Mouse (Mus musculus) erythroblast, embryonic 14.5 days (primary cell): Measurements from ENCODE around the gene Rab4a. TPM values are rescaled to one million over a fixed set of nuclear protein-coding genes. Genes with fewer than 3 reads are reported as not detected.

Experiments used
- H3K27me3 ChIP-seq: 2 replicates; pipeline ENCODE4 v1.6.1; 2012; ENCODE audit warnings: inconsistent platforms; ENCODE audit not compliant: control insufficient read depth
- H3K36me3 ChIP-seq: 2 replicates; pipeline ENCODE4 v1.6.1; 2012; ENCODE audit warnings: mild to moderate bottlenecking, inconsistent platforms; ENCODE audit not compliant: control insufficient read depth
- H3K4me1 ChIP-seq: 2 replicates; pipeline ENCODE4 v1.6.1; 2012; ENCODE audit warnings: inconsistent platforms; ENCODE audit not compliant: control insufficient read depth
- H3K4me3 ChIP-seq: replicated peaks from 2 replicates; pipeline ENCODE3; 2012; ENCODE audit warnings: moderate library complexity, mild to moderate bottlenecking, inconsistent platforms
- H3K9me3 ChIP-seq: 2 replicates; pipeline ENCODE4 v1.6.1; 2012; ENCODE audit warnings: low read length, inconsistent platforms, mixed read lengths; ENCODE audit not compliant: control insufficient read depth
- GATA1 ChIP-seq: IDR thresholded peaks from 2 replicates; pipeline ENCODE4 v1.6.1; 2012; ENCODE audit warnings: low read length, inconsistent platforms, mixed read lengths
- TAL1 ChIP-seq: IDR thresholded peaks from 3 replicates; pipeline ENCODE4 v1.6.1; 2012; ENCODE audit warnings: low read length, inconsistent platforms, mixed read lengths
- polyA plus RNA-seq: library from polyadenylated mRNA; stranded (reverse); fragments of >175 nt; gene quantifications from 2 replicates; pipeline ENCODE4 v1.2.3, GENCODE M21; 2012

The Rab4a gene
- polyA plus RNA-seq, 1 experiment: 0.17 TPM

DNA sequence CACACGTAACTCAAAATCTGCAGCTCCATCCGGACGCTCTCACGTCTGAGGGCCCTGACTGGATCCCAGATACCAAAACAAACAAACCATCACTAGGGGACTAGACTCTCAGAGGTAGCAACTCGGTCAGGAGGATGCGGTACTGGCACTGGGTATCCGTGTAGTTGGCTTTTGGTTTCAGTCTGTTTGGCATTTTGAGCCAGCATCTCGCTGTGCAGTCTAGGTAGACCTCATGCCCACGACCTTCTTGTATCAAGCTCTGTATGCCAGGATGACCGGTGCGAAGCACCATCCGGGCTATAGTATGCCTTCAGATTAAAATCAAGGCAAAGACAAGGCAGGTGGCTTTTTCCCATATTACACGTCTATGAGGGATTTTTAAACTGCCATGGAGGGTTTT, 21.7 kb downstream of the Rab4a start:
- no peak overlapping the region for H3K4me3 ChIP-seq
- peaks cover 21% of the 10 kb centered on the region for H3K4me1 ChIP-seq
- H3K27me3 ChIP-seq: no peaks in the 10 kb centered on the region
- H3K36me3 ChIP-seq: peaks cover 81% of the 10 kb centered on the region
- no peak for TF ChIP-seq TAL1
- no peak for TF ChIP-seq GATA1
- H3K9me3 ChIP-seq: peaks cover 4% of the 10 kb centered on the region

DNA sequence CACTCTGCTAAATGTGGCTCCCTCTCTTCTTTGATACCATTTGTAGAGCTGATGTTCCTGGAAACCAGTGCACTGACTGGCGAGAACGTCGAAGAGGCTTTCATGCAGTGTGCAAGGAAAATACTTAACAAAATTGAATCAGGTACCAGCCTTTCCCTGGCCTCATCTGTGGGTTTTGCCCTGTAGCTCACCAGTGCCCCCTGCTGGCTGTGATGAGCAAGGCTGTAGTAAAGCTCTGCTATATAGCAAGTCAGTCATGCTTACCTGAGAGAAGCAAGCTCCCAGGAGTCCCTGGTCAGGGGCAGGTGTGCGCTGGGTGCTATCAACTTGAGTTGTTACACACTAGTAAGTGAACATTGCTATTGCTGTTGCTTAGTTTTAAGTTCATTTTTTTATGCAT, 27.0 kb downstream of the Rab4a start:
- Histone ChIP-seq H3K27me3 (no peaks in the 10 kb centered on the region), H3K4me1 (no peaks in the 10 kb centered on the region), H3K4me3 (no peak overlapping the region), H3K9me3 (no peaks in the 10 kb centered on the region), H3K36me3 (peaks cover 91% of the 10 kb centered on the region)
- TF ChIP-seq GATA1: no peak
- TF ChIP-seq TAL1: no peak

DNA sequence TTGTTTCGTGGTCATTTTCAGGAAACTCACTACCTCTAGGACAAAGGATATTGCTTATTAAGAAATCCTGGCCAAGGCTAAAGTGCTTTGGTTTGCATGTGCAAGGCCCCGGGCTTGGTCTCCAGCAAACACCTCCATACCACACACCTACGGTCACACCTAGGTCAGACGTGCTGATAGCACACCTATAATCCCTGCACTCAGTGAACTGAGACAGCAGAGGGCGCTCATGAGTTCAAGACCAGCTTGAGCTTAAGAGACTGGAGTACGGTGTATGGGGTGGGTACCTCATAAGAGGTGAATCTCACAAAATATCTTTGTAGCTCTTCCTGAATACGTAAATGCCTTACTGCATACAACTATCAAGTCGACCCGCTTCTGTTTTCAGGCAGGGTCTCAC, 29.7 kb downstream of the Rab4a start:
- no peaks in the 10 kb centered on the region for H3K4me1 ChIP-seq
- H3K27me3 ChIP-seq: no peaks in the 10 kb centered on the region
- peaks cover 84% of the 10 kb centered on the region for H3K36me3 ChIP-seq
- no peaks in the 10 kb centered on the region for H3K9me3 ChIP-seq
- no peak overlapping the region for H3K4me3 ChIP-seq
- TF ChIP-seq TAL1 (no peak), GATA1 (no peak)

DNA sequence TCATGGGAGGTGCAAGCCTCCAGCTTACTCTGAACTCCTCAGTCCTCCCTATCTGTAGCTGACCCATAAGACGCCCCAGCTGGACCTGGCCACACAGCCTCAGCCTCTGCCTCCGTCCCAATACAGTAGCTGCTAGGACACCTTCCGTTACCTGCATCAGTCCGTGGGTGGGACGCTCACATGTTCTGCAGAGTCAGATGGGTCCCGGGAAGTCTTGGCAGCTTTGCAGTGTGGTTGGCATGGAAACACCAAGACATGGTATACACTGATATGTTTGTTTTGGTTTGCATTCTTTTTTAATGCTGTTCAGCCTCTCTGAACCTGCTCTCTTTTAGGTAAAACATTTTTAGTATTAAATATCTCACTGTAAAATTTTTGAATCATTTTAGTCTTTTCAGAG, 30.6 kb downstream of the Rab4a start:
- H3K9me3 ChIP-seq: no peaks in the 10 kb centered on the region
- TF ChIP-seq TAL1: no peak
- TF ChIP-seq GATA1: no peak
- no peaks in the 10 kb centered on the region for H3K4me1 ChIP-seq
- H3K4me3 ChIP-seq: no peak overlapping the region
- H3K27me3 ChIP-seq: no peaks in the 10 kb centered on the region
- H3K36me3 ChIP-seq: peaks cover 83% of the 10 kb centered on the region

DNA sequence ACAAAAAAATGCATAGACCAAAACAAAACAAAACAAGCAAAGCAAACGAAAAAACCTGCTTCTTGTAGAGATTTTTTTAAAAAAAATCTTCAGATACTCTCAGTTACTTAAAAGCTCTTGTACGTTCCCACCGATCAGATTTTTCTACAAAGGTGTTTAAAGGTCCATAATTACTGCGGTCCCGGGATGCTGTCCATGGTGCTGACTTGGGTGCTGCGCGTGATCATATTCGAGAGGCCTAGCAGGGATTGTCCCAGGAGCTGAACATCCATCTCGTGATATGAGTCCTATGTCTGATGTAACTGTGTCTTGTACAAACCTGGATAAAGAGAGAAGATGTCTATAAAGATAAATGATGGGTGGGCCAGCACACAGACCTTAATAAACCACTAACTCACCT, 32.7 kb downstream of the Rab4a start:
- H3K4me1 ChIP-seq: no peaks in the 10 kb centered on the region
- no peak for TF ChIP-seq TAL1
- TF ChIP-seq GATA1: no peak
- no peaks in the 10 kb centered on the region for H3K27me3 ChIP-seq
- H3K36me3 ChIP-seq: peaks cover 84% of the 10 kb centered on the region
- H3K9me3 ChIP-seq: no peaks in the 10 kb centered on the region
- no peak overlapping the region for H3K4me3 ChIP-seq

DNA sequence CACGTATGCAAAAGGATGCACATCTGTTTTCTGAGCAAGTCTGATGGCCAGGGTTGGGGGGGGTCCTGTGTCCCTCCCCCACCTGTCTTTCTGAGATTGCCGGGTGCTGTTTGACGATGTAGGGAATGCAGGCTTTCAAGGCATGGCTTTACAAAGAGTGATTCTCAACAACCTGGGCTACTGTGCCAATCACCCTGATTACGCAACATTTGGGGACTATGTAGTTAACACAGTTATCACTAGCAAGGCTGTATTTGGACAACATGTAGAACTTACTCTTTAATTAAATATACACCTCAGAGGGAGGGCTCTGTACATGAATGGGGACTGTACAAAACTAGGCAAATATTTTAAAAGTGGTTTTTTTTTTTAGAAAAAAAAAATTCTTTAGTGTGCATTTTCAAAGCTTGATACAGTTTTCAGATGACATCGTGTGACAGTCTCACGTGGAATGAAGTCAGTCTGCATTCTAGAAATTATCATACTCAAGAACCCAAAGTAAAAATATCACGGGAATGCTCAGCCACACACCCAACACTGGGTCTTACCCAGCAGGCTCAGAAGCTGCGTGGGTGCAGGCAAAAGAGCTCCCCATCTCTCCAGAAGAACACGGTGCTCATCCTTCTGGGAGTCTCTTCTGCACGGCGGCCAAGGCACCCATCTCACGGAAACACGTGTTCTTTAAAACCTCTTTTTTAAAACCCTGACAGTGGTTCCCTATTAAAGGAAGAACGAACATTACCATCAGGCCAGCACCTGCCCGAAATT, 35.0 kb downstream of the Rab4a start:
- TF ChIP-seq GATA1 (no peak), TAL1 (no peak)
- Histone ChIP-seq H3K9me3 (no peaks in the 10 kb centered on the region), H3K4me3 (no peak overlapping the region), H3K36me3 (peaks cover 79% of the 10 kb centered on the region), H3K4me1 (no peaks in the 10 kb centered on the region), H3K27me3 (no peaks in the 10 kb centered on the region)

DNA sequence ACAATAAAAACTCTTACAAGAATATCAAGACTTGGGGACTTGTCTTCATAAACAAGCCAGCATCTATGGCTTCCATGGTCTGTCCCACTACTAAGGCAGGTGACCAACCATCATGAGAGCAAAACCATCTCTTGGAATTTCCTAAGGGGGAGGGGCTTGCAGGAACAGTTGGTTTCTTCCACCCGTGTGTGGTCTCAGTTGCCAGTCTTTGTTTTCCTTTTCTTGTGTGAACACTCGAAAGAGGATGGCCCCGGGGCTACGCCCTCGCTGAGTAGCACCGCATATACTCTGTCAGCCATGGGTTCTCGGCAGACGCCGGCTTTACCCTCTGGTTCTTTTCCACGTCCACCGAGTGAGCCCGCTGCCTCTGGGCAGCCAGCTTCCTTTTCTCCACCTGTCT, 36.3 kb downstream of the Rab4a start:
- peaks cover 3% of the 10 kb centered on the region; the same call in 1 of the 2 replicates for H3K4me1 ChIP-seq
- H3K36me3 ChIP-seq: peaks cover 73% of the 10 kb centered on the region
- H3K4me3 ChIP-seq: no peak overlapping the region
- TF ChIP-seq GATA1 (no peak), TAL1 (no peak)
- H3K27me3 ChIP-seq: no peaks in the 10 kb centered on the region
- no peaks in the 10 kb centered on the region for H3K9me3 ChIP-seq

DNA sequence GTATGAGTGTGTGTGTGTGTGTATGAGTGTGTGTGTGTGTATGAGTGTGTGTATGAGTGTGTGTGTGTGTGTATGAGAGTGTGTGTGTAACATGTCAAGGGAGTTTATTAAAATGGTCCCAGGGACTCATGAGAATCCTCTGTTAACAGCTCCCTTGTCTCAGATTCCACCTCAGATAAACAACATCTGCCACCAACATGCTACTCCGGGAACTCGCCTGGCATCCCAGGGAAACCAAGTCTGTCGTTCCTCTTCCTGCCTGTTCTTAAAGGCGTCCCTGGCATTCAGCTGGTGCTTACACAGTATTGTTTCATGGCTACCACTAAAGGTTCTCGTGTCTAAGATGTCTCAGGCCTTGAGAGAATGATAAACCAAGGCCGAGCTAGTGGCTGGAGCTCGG, 38.6 kb downstream of the Rab4a start:
- H3K36me3 ChIP-seq: peaks cover 56% of the 10 kb centered on the region
- TF ChIP-seq TAL1 (no peak), GATA1 (no peak)

DNA sequence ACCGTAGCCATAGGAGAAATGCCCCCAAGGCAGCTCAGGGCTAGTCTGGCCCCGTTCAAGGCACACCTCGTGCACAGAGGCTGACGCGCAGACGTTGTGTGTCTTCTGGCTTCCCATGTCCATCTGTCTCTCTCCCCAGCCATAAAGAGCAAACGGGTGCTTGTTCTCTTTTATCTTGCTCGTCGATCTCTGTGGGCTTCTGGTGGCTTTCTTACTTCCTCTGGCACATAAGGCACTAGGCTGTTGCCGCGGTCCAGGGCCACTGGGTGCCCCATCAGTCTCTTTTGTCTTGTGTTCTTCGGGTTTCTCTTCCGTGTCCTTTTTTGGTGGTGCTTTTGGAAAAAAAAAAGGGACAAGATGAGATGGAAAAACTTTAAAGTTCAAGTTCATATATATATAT, 39.3 kb downstream of the Rab4a start:
- Histone ChIP-seq H3K27me3 (no peaks in the 10 kb centered on the region), H3K36me3 (peaks cover 52% of the 10 kb centered on the region), H3K4me1 (peaks cover 7% of the 10 kb centered on the region), H3K4me3 (no peak overlapping the region), H3K9me3 (no peaks in the 10 kb centered on the region)
- TF ChIP-seq GATA1 (no peak), TAL1 (no peak)

More for the DNA sequence above, 38.6 kb downstream of the Rab4a start:
- no peaks in the 10 kb centered on the region for H3K9me3 ChIP-seq
- no peak overlapping the region for H3K4me3 ChIP-seq
- peaks cover 5% of the 10 kb centered on the region for H3K4me1 ChIP-seq
- no peaks in the 10 kb centered on the region for H3K27me3 ChIP-seq

DNA sequence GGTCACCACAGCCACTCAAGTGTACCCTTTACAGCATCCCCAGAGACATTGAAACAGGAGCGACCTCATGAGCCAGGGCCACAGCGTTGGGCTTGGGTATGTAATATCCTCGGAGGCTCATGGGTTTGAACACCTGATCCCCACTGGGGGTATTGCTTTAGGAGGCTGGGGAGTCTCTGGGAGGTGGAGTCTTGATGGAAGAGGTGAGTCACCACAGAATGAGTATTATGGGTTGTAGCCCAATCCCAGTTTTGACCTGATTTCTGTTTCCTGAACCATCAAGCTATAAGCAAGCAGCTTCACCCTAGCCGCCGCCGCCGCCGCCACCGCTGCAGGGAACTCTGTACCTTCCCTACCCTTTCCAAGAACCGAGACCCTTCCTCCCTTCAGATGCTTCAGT, 40.2 kb downstream of the Rab4a start:
- Histone ChIP-seq H3K27me3 (no peaks in the 10 kb centered on the region), H3K36me3 (peaks cover 44% of the 10 kb centered on the region), H3K4me3 (no peak overlapping the region), H3K4me1 (peaks cover 7% of the 10 kb centered on the region), H3K9me3 (no peaks in the 10 kb centered on the region)
- no peak for TF ChIP-seq TAL1
- no peak for TF ChIP-seq GATA1
